Mouse (Mus musculus) sigmoid colon, adult 10 weeks (tissue): Measurements from ENCODE around the gene Gm20821. TPM values are rescaled to one million over a fixed set of nuclear protein-coding genes. Genes with fewer than 3 reads are reported as not detected.

ENCODE experiments used
- polyA plus RNA-seq: library from polyadenylated mRNA; stranded (reverse); fragments of 350-450 nt; fragmentation: Illumina TruSeq; extraction: RNeasy Lipid Tissue Mini Kit (QIAGEN cat#74804); gene quantifications from one replicate; pipeline ENCODE4 v1.2.3, GENCODE M21; 2014; ENCODE audit warnings: low read depth, low replicate concordance

Gm20821 gene
- not detected for polyA plus RNA-seq

DNA sequence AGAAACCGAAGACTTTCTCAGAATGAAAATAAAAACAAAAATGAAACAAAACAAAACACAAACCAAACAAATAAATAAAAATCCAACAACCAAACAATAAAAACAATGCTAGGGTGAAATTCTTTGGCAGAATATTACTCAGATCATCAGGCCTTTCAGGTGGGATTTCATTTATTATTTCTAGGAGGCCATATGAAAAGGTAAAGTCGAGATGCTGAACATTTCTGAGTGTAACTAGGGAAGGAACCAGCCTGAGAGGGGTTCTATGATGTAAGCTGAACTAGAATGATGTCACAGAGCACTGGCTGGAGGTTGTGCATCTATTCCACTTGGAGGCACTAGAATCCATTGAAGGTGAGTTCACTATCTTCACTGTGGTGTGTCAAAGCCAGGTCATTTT, at the start of gene Gm20821:
Gm20821 (plus strand) TSS at position 301 of the 400 bp plus-strand sequence.

